Mouse (Mus musculus) left cerebral cortex, postnatal 14 days (tissue): ENCODE measurements around the gene Prss16. TPM values are rescaled to one million over a fixed set of nuclear protein-coding genes. Genes with fewer than 3 reads are reported as not detected.

Source experiments
- DNase-seq, 2 experiments: peaks; one replicate each; pipeline ENCODE4 v3.0.0; 2021 to 2022; ENCODE audit warnings: low spot score in 2 of 2, mixed read lengths in 1 of 2
- intact Hi-C: fragments of 180-260 bp; cut with DNase I; formaldehyde crosslinking; loops from one replicate; pipeline ENCODE4 v1.15.1; 2025
- microRNA-seq, 2 experiments: library from miRNA; unstranded; fragments of <30 nt; microRNA quantifications; one replicate each; pipeline ENCODE4 v1.2.0; 2022
- total RNA-seq, 2 experiments: library from RNA; stranded (reverse); gene quantifications; 2 replicates each; pipeline ENCODE4 v1.2.3; 2021

Gene Prss16
- total RNA-seq, 2 experiments from 2014 or later: 0.19 TPM; not detected in 1

DNA sequence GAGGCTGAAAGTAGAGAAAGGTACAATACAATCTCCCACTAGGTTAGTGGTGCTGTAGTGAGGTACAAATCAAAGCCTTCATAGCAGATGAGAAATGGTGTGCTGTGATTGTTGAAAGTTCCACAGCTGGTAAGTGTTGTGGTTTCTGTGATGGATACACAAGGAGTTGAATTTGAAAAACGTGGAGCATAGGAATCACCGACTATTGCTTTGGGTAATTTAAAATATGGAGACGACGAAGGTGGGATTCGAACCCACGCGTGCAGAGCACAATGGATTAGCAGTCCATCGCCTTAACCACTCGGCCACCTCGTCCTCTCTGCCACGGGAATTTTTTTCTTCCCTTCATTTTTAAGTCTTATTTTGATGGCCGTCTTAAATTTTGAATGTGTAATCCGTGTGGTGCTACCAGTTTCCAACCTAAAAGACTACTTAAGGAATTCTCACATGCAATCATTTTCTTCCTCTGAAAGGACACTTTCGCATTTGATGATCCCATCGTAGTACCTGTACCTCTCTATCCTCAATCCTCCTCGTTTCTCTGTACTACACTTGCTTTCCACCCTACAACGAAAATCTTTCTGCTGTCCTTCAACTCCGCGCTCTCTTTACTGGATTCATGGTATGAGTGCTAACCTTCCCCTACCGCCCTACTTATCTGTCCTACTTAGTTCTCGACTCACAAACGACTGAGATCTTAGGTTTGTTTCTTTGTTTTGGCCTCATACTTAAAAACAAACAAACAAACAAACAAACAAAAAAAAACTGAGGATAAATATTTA lies 15.4 kb downstream of the Prss16 start:
- intact Hi-C loops: no loop called here
- DNase-seq: peak in 1 of 2 experiments; percentile 33

DNA sequence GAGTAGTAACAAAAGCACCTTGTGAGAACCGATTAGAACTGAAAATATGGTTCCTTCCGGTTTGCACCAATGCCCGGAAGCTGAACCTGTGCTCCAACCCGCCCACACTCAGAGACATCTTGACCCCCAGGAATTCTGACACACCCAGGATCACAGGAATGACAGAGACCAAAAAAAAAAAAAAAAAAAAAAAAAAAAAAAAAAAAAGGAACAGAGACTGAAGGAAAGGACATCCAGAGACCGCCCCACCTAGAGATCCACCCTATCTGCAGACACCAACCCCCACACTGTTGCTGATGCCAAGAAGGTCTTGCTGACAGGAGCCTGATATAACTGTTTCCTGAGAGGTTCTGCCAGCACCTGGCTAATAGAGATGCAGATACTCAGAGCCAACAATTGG lies 17.0 kb downstream of the Prss16 start:
- intact Hi-C loops: no loop called here
- DNase-seq: no peak

DNA sequence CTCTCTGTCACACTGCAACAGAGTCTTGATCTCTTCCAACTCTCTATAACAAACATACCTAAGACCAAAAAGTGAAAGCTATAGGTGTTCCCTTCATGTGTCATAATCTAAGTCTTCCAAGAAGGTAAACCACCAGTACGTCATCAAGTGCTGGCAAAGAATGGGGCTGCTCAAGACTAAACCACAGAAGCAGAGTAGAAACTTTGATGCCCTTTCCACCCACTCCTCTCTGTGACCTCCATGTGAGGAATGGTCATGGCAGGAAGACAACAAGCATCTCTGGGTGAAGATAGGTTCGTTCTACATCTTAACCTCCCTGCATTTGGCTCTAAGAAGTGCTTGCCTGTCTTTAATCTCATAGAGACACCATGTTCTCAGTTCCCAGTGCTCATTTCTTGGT lies 25.1 kb downstream of the Prss16 start:
- intact Hi-C loops: no loop called here
- DNase-seq: no peak

DNA sequence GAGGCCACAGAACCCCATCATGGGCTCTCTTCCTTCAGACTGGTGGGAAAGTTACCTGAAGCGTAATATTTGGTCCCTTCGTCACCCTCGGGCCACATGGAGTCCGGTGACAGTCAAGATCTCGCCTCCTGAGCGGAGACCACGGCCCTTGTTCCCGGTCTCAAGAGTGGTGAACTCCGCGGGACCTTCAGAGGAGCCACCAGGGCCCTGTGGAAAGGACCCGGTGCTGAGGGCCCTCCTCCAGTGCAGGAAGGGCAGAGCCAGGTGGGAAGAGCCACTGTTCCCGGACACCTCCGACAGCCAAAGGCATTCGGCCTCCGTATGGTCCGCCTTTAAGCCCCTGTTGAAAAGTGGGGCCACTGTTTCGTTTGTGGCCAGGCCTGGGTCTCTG lies 27.7 kb downstream of the Prss16 start:
- no peak for DNase-seq
- intact Hi-C loops: no loop called here

DNA sequence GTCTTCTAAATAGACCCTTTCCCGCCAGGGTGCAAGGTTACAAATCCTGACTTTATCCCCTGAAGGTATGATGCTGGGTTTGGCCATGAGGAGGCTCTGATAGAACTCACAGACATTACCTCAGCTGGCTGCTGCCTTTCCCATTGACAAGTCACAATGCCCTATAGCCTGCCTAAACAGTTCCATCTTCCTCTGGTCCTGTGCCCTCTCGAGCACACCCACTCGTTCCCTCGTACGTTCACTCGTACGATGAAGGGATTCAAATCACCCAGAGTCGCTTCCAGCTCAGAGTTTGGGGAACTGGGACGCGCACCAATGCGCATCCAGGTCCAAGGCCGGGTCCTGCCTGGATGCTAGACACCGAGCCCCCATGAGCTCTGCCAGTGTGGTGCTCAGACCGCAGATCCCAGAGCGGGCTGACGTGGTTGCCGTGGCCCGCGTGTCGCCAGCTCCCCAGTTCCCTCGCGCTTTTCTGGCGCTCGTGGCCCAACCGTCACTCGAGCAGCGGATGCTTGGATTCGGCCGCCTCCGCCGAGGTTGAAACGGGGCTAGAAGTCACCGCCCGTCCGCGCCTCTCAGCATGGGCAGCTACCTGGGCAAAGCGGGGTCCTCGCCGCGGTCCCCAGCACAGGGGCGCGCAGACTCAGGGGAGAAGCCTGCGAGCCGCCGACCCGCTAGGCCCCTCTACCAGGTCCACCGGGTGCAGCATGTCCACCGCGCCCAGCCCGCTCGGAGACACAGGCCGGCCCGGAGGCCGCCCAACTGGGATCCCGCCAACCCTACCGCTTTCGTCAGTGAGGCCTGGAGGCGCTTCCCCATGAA lies 28.4 kb downstream of the Prss16 start, which contains the start of gene Pom121l2:
TSS of gene Pom121l2 (plus strand) at position 214 of the 822 bp plus-strand sequence.
- DNase-seq: peak in 1 of 2 experiments; percentile 17
- intact Hi-C loops: no loop called here

DNA sequence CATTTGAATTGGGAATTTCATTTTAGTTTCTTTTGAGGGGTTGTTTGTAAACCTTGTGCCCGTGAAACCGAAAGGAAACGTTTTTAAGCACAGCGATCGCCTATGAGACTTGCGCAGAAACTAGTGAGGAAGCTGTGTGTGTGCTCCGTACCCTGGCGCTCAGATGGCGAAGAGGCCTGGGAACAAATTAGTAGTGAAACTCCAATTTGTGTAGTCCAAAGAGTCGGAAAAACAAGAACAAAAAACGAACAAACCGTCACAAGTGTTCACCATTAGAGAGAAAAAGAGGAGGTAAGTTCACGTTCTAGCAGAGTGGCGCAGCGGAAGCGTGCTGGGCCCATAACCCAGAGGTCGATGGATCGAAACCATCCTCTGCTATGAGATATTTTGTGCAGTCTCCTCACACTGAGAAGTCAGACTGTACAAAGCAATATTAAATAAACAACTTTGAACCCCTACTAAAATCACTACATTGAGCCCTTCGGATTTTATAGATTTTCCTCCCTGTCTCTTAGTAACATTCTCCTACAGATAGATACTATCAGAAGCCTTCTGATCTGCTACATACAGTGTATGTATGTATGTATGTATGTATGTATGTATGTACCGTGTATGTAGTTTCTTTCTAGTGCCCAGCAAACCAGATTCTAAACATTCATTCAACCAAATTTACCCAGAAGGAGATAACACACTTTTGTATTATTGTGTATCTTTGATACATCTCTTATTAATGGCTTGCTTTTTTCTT lies 34.6 kb downstream of the Prss16 start:
- DNase-seq: peak; percentile 60 to 78
- intact Hi-C loops: loop anchor here (1.0 to 2.0 kb wide), 3 partner anchors 30 to 55 kb away; partner anchors contain the start of gene Zfp184

DNA sequence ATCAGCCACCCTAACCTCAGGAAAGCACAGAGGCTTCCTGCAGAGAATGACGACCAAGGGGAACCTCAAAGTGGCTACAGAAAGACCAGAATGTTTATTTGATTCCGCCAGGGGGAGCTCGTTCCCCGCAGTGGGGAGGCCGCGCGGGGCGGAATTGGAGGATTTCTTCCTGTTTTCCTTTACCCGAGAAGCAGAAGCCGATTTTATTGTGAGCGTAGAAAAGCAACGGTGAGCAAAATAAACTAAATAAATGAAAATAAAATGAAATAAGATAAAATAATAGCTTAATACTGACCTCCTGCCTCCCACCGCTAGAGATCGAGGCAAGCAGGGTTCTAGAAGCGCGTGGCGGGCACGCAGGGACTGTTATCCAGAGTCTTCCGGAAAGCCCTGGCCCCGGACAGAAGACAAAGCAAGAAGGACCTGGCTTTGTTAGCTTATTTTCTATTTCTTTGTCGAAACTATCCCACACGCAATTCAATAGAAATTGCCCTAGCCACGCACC lies 35.3 kb downstream of the Prss16 start:
- DNase-seq: peak; percentile 77 to 93
- intact Hi-C loops: loop anchor here (1.0 to 2.0 kb wide), 3 partner anchors 29 to 56 kb away; partner anchors contain the start of gene Zfp184

DNA sequence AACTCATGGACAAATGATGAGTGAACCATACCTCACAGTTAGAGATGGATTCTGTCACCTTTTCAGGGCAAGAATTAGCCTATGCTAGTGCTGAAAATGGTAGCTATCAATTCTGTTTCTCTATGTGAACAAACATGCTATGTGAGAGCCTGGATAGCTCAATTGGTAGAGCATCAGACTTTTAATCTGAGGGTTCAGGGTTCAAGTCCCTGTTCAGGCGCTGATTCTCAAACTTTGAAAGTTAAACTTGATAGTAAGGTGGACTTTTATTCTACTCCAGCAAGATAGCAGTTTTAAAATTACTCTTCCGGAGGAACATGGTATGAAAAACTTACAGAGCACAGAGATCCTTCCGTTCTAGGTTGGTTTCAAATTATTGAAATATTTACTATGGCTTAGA lies 37.9 kb downstream of the Prss16 start:
- intact Hi-C loops: no loop called here
- DNase-seq: no peak

DNA sequence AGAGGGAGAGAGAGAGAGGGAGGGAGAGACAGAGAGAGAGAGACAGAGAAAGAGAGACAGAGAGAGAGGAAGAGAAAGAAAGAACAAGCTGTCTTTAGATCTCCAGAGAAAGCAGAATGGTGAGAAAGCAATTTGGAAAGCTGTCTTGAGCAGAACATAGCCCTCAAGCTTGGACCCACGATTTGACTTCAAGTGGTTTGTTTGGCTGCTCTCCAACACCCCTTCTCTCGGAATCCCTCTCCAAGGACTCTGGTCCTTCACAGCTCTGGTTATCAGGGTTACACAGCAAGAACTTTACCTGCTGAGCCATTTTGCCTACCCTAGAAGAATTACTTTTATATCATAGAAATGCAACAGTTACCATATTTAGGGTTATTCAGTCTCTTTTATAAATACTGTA lies 39.7 kb downstream of the Prss16 start:
- intact Hi-C loops: no loop called here

DNA sequence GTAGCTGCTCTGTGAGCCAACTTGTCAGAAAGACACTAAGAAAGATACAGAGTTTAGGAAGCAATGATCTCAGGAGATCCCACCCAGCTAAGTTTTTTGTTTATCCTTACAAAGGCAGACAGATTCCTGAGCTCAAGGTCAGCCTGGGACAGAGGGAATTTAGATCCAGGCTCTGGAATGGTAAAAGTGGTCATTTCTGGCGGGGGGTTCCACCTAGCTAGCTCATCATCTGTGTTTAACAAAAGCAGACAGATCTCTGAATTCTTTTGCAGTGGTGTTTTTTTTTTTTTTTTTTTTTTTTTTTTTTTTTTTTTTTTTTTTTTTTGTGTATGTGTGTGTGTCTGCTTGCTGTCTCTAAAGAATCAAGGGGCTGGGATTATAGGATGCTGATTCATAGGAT lies 40.3 kb downstream of the Prss16 start:
- no peak for DNase-seq
- intact Hi-C loops: no loop called here

More for the DNA sequence above, 39.7 kb downstream of the Prss16 start:
- DNase-seq: no peak

Small RNAs within 50 kb of the gene (microRNA-seq; reads per million reads assigned to microRNA genes)
- gene Gm44390: 0 reads per million in 2 experiments
- 0 reads per million in 2 experiments for gene Gm44486

Other genes starting within 250 kb of the Prss16 start
- 10 to 100 TPM in 1 of 2 experiments, 1 to 10 TPM in 1; 7.6 to 10.5 TPM for gene Hist1h1b, start 229.1 kb downstream of the Prss16 start, total RNA-seq
- 10 to 100 TPM; 51.4 to 75.0 TPM for gene Hist1h3i, start 226.4 kb downstream of the Prss16 start, total RNA-seq
- gene Hist1h2an, start 222.5 kb downstream of the Prss16 start, total RNA-seq: 1 to 10 TPM; 2.5 to 6.9 TPM
- gene Hist1h2bp, start 222.3 kb downstream of the Prss16 start, total RNA-seq: 10 to 100 TPM in 1 of 2 experiments, 1 to 10 TPM in 1; 6.7 to 11.2 TPM
- gene Hist1h2bq, start 199.5 kb downstream of the Prss16 start, total RNA-seq: 10 to 100 TPM; 43.6 to 56.5 TPM
- not detected for gene Hist1h2ao, start 199.3 kb downstream of the Prss16 start, total RNA-seq
- 100 to 1,000 TPM; 213 to 226 TPM for gene Hist1h4m, start 198.0 kb downstream of the Prss16 start, total RNA-seq
- 10 to 100 TPM; 20.9 to 25.8 TPM for gene Hist1h4n, start 177.5 kb downstream of the Prss16 start, total RNA-seq
- 10 to 100 TPM; 46.9 to 49.5 TPM for gene Hist1h2ap, start 176.2 kb downstream of the Prss16 start, total RNA-seq
- gene Hist1h2br, start 176.0 kb downstream of the Prss16 start, total RNA-seq: 10 to 100 TPM; 44.5 to 56.8 TPM
- 1 to 10 TPM; 2.8 to 4.0 TPM for gene Zfp184, start 64.6 kb downstream of the Prss16 start, total RNA-seq
- gene Pom121l2, start 28.5 kb downstream of the Prss16 start, total RNA-seq: under 1 TPM in 1 of 2 experiments, not detected in 1; 0.23 TPM
- gene Hist1h2ah, start 25.8 kb upstream of the Prss16 start, total RNA-seq: 10 to 100 TPM; 38.2 to 41.7 TPM
- gene Hist1h2bk, start 26.1 kb upstream of the Prss16 start, total RNA-seq: 10 to 100 TPM; 21.5 to 26.9 TPM
- 10 to 100 TPM; 50.0 to 57.5 TPM for gene Hist1h4i, start 31.6 kb upstream of the Prss16 start, total RNA-seq
- 10 to 100 TPM; 17.8 to 20.2 TPM for gene Hist1h2ag, start 33.2 kb upstream of the Prss16 start, total RNA-seq
- 10 to 100 TPM; 15.5 to 16.7 TPM for gene Hist1h2bj, start 33.5 kb upstream of the Prss16 start, total RNA-seq
- gene Vmn1r188, start 74.7 kb upstream of the Prss16 start, total RNA-seq: not detected
- gene Vmn1r189, start 96.1 kb upstream of the Prss16 start, total RNA-seq: not detected
- not detected for gene Vmn1r191, start 174.2 kb upstream of the Prss16 start, total RNA-seq
- gene Vmn1r192, start 181.4 kb upstream of the Prss16 start, total RNA-seq: not detected
- not detected for gene Vmn1r193, start 213.4 kb upstream of the Prss16 start, total RNA-seq
- gene Vmn1r194, start 234.5 kb upstream of the Prss16 start, total RNA-seq: not detected